Mouse (Mus musculus) embryonic fibroblast, embryonic 13.5 days (primary cell): ENCODE data around the gene Med13l.

ENCODE experiments used
- CTCF ChIP-seq: IDR thresholded peaks from 2 replicates; pipeline ENCODE4 v1.5.1; 2011; ENCODE audit warnings: mild to moderate bottlenecking, control low read depth, low read length, moderate library complexity, borderline replicate concordance; ENCODE audit not compliant: insufficient read depth
- POLR2A ChIP-seq: IDR thresholded peaks from 2 replicates; pipeline ENCODE4 v1.6.1; 2011; ENCODE audit warnings: low read depth, mild to moderate bottlenecking, control low read depth, low read length, moderate library complexity

- TF ChIP-seq POLR2A (no peak), CTCF (no peak)
These were observed 161.4 kb downstream of the Med13l start for GRCm38 (mm10) chr5:118721848-118722247.
